Mouse (Mus musculus) embryonic facial prominence, embryonic 14.5 days (tissue): ENCODE results near the gene Tfdp2. TPM values are rescaled to one million over a fixed set of nuclear protein-coding genes. Genes with fewer than 3 reads are reported as not detected.
A peak's percentile ranks its signal among the peaks of the same experiment; 100 is the strongest.

Experiments
- ATAC-seq: fragments of 200-750 bp; cut with Nextera tagmentation; 2 replicates; pipeline ENCODE4 v1.8.0; 2017; ENCODE audit warnings: low read depth, moderate number of reproducible peaks, moderate TSS enrichment
- DNase-seq: peaks from one replicate; pipeline ENCODE4 v3.0.0-alpha.2; 2015; ENCODE audit warnings: low spot score
- H3K27ac ChIP-seq: fragments of 300-500 bp; sonication (generic); replicated peaks from 2 replicates; pipeline ENCODE4 v1.5.1; 2014; ENCODE audit warnings: low read depth, mild to moderate bottlenecking, low read length, moderate library complexity
- H3K27me3 ChIP-seq: fragments of 300-500 bp; sonication (generic); replicated peaks from 2 replicates; pipeline ENCODE4 v1.6.1; 2014; ENCODE audit warnings: low read length; ENCODE audit not compliant: control insufficient read depth, insufficient read depth
- H3K36me3 ChIP-seq: fragments of 300-500 bp; sonication (generic); 2 replicates; pipeline ENCODE4 v1.6.1; 2014; ENCODE audit warnings: low read length, mixed read lengths; ENCODE audit not compliant: control insufficient read depth, insufficient read depth
- H3K4me1 ChIP-seq: fragments of 300-500 bp; sonication (generic); 2 replicates; pipeline ENCODE4 v1.6.1; 2014; ENCODE audit warnings: antibody characterized with exemption, low read length; ENCODE audit not compliant: control insufficient read depth, insufficient read depth
- H3K4me2 ChIP-seq: fragments of 300-500 bp; sonication (generic); 2 replicates; pipeline ENCODE4 v1.6.1; 2014; ENCODE audit warnings: low read depth, mild to moderate bottlenecking, low read length, moderate library complexity, mixed read lengths
- H3K4me3 ChIP-seq: fragments of 300-500 bp; sonication (generic); 2 replicates; pipeline ENCODE4 v1.5.1; 2014; ENCODE audit warnings: low read depth, mild to moderate bottlenecking, low read length
- H3K9ac ChIP-seq: fragments of 300-500 bp; sonication (generic); 2 replicates; pipeline ENCODE4 v1.6.1; 2014; ENCODE audit warnings: low read depth, mild to moderate bottlenecking, low read length, moderate library complexity, mixed read lengths
- H3K9me3 ChIP-seq: fragments of 300-500 bp; sonication (generic); 2 replicates; pipeline ENCODE4 v1.6.1; 2016; ENCODE audit warnings: low read length; ENCODE audit not compliant: control insufficient read depth
- WGBS: fragments of 180-500 bp; shearing (Covaris S2); extraction: QIAGEN DNeasy Blood & Tissue Kit; methylation state at CpG from one replicate; pipeline ENCODE4 v1.1.7; 2014; 5-methylcytosine and 5-hydroxymethylcytosine counted together
- polyA plus RNA-seq: library from polyadenylated mRNA; unstranded; fragments of >200 nt; fragmentation: Nextera tagmentation; extraction: Ambion mirVana; gene quantifications from 2 replicates; pipeline ENCODE4 v1.2.1, GENCODE M21; 2014

Tfdp2 gene
- polyA plus RNA-seq, 1 experiment from 2014 or later: 30.8 TPM

GRCm38 (mm10) chr9:96292144-96292543 lies 96.1 kb downstream of the Tfdp2 start:
- Histone ChIP-seq H3K4me2 (no peak overlapping the region), H3K4me1 (no peaks in the 10 kb centered on the region), H3K27ac (no peak overlapping the region), H3K36me3 (peaks cover 45% of the 10 kb centered on the region), H3K4me3 (no peak overlapping the region), H3K27me3 (no peaks in the 10 kb centered on the region), H3K9me3 (no peaks in the 10 kb centered on the region), H3K9ac (no peak overlapping the region)
- ATAC-seq (no peak), DNase-seq (no peak)
- 97% methylated on average over 7 of the region's 7 CpGs for WGBS

GRCm38 (mm10) chr9:96299324-96300008 lies 103.4 kb downstream of the Tfdp2 start:
- H3K27ac ChIP-seq: no peak overlapping the region
- ATAC-seq (no peak), DNase-seq (no peak)
- H3K4me3 ChIP-seq: no peak overlapping the region
- H3K9me3 ChIP-seq: no peaks in the 10 kb centered on the region
- H3K27me3 ChIP-seq: no peaks in the 10 kb centered on the region
- H3K4me2 ChIP-seq: no peak overlapping the region
- H3K36me3 ChIP-seq: peaks cover 46% of the 10 kb centered on the region
- H3K9ac ChIP-seq: no peak overlapping the region
- 93% methylated on average over 3 of the region's 3 CpGs for WGBS
- H3K4me1 ChIP-seq: no peaks in the 10 kb centered on the region

- ATAC-seq (no peak), DNase-seq (no peak)
- Histone ChIP-seq H3K9me3 (no peaks in the 10 kb centered on the region), H3K4me3 (no peak overlapping the region), H3K36me3 (peaks cover 53% of the 10 kb centered on the region), H3K27ac (no peak overlapping the region), H3K4me1 (no peaks in the 10 kb centered on the region), H3K9ac (no peak overlapping the region), H3K27me3 (no peaks in the 10 kb centered on the region), H3K4me2 (no peak overlapping the region)
- 89% methylated on average over 3 of the region's 3 CpGs for WGBS
These were observed 112.7 kb downstream of the Tfdp2 start for GRCm38 (mm10) chr9:96308816-96309215.

- Histone ChIP-seq H3K27me3 (no peaks in the 10 kb centered on the region), H3K36me3 (peaks cover 59% of the 10 kb centered on the region), H3K4me2 (no peak overlapping the region), H3K27ac (no peak overlapping the region), H3K4me3 (no peak overlapping the region), H3K4me1 (no peaks in the 10 kb centered on the region), H3K9ac (no peak overlapping the region), H3K9me3 (no peaks in the 10 kb centered on the region)
- ATAC-seq: no peak
- 95% methylated on average over 3 of the region's 3 CpGs for WGBS
- no peak for DNase-seq
These were observed 116.0 kb downstream of the Tfdp2 start for GRCm38 (mm10) chr9:96312074-96312473.

- Histone ChIP-seq H3K4me2 (no peak overlapping the region), H3K36me3 (peaks cover 46% of the 10 kb centered on the region), H3K9me3 (no peaks in the 10 kb centered on the region), H3K9ac (no peak overlapping the region), H3K27me3 (no peaks in the 10 kb centered on the region), H3K4me1 (no peaks in the 10 kb centered on the region), H3K27ac (no peak overlapping the region), H3K4me3 (no peak overlapping the region)
- ATAC-seq (no peak), DNase-seq (no peak)
- 92% methylated on average over 5 of the region's 5 CpGs for WGBS
These were observed 123.3 kb downstream of the Tfdp2 start for GRCm38 (mm10) chr9:96319333-96319732.

- H3K4me1 ChIP-seq: no peaks in the 10 kb centered on the region
- H3K27ac ChIP-seq: no peak overlapping the region
- no peak overlapping the region for H3K9ac ChIP-seq
- H3K27me3 ChIP-seq: no peaks in the 10 kb centered on the region
- no peaks in the 10 kb centered on the region for H3K9me3 ChIP-seq
- no peak overlapping the region for H3K4me2 ChIP-seq
- H3K36me3 ChIP-seq: peaks cover 36% of the 10 kb centered on the region
- WGBS: 83% methylated on average over 6 of the region's 6 CpGs
- no peak overlapping the region for H3K4me3 ChIP-seq
- DNase-seq (no peak), ATAC-seq (no peak)
These were observed 124.5 kb downstream of the Tfdp2 start for GRCm38 (mm10) chr9:96320551-96320980.

GRCm38 (mm10) chr9:96322411-96323152 lies 126.5 kb downstream of the Tfdp2 start:
- Histone ChIP-seq H3K27ac (no peak overlapping the region), H3K4me2 (no peak overlapping the region), H3K9me3 (no peaks in the 10 kb centered on the region), H3K9ac (no peak overlapping the region), H3K36me3 (peaks cover 24% of the 10 kb centered on the region; the same call in 1 of the 2 replicates), H3K27me3 (no peaks in the 10 kb centered on the region), H3K4me3 (no peak overlapping the region), H3K4me1 (no peaks in the 10 kb centered on the region)
- ATAC-seq: no peak
- no peak for DNase-seq
- whole genome bisulfite sequencing: 88% methylated on average over 15 of the region's 15 CpGs

GRCm38 (mm10) chr9:96324502-96324901 lies 128.4 kb downstream of the Tfdp2 start:
- DNase-seq: no peak
- WGBS: 68% methylated on average over 4 of the region's 4 CpGs
- no peak overlapping the region for H3K4me2 ChIP-seq
- no peaks in the 10 kb centered on the region for H3K27me3 ChIP-seq
- H3K9ac ChIP-seq: no peak overlapping the region
- H3K4me3 ChIP-seq: no peak overlapping the region
- H3K27ac ChIP-seq: no peak overlapping the region
- no peaks in the 10 kb centered on the region for H3K4me1 ChIP-seq
- no peaks in the 10 kb centered on the region for H3K9me3 ChIP-seq
- ATAC-seq: 0 out of 2 replicates have a peak, but pooled peaks have one; percentile 23
- H3K36me3 ChIP-seq: 0 out of 2 replicates have a peak, but pooled peaks cover 12% of the 10 kb centered on the region
